Mouse (Mus musculus) gastrocnemius, postnatal 4 days (tissue): ENCODE data around the gene Gm49601. TPM values are rescaled to one million over a fixed set of nuclear protein-coding genes. Genes with fewer than 3 reads are reported as not detected.
A peak's percentile ranks its signal among the peaks of the same experiment; 100 is the strongest.

Experiments
- DNase-seq, 2 experiments: peaks; one replicate each; pipeline ENCODE4 v3.0.0; 2021 to 2022; ENCODE audit warnings: low spot score in 2 of 2, mixed read lengths in 2 of 2
- total RNA-seq, 2 experiments: library from RNA; stranded (reverse); gene quantifications; 2 replicates each; pipeline ENCODE4 v1.2.3; 2021

Gene Gm49601
- total RNA-seq, 2 experiments from 2014 or later = 2.2 to 3.6 TPM

GRCm38 (mm10) chr16:18583169-18583568 is 43.1 kb downstream of the Gm49601 start:
- no peak for DNase-seq

- DNase-seq = no peak
These were observed 43.6 kb downstream of the Gm49601 start for GRCm38 (mm10) chr16:18582426-18583148.

GRCm38 (mm10) chr16:18581623-18582205 is 44.5 kb downstream of the Gm49601 start:
- DNase-seq = peak in 1 of 2 experiments; percentile 19

- DNase-seq = peak in 1 of 2 experiments; percentile 7
These were observed 45.1 kb downstream of the Gm49601 start for GRCm38 (mm10) chr16:18581050-18581622.

GRCm38 (mm10) chr16:18580389-18580788 is 45.8 kb downstream of the Gm49601 start:
- peak in 1 of 2 experiments; percentile 6 for DNase-seq

- no peak for DNase-seq
These were observed 48.5 kb downstream of the Gm49601 start for GRCm38 (mm10) chr16:18577599-18578160.

GRCm38 (mm10) chr16:18577071-18577470 is 49.2 kb downstream of the Gm49601 start:
- DNase-seq = no peak

DNA sequence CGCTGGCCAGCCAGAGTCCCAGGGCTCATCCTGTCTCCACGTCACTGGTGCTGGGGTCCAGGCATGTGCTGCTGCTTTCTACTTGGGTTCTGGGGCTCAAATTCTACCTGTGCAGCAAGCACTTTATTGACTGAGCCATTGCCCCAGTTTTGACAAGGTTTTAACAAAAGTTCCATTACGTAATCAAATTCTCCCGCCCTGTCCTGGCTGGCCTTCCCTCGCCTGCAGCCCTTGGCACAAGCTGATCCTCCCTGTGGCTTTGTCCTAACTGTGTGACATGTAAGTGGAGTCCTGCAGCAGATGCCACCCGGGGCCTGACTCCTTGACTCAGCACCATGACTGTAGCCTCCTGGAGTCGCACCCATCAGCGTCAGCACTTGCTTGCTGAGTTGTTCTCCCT is 52.0 kb downstream of the Gm49601 start:
- DNase-seq = peak in 1 of 2 experiments; percentile 6

Other genes starting within 250 kb of the Gm49601 start
- 10 to 100 TPM; 10.1 to 14.9 TPM for gene Txnrd2, start 200.0 kb downstream of the Gm49601 start, total RNA-seq
- 10 to 100 TPM; 52.9 to 62.8 TPM for gene Comt, start 199.6 kb downstream of the Gm49601 start, total RNA-seq
- 1 to 10 TPM; 4.5 to 6.0 TPM for gene Gnb1l, start 127.7 kb downstream of the Gm49601 start, total RNA-seq
- gene Rtl10, start 127.5 kb downstream of the Gm49601 start, total RNA-seq = 1 to 10 TPM; 6.7 to 6.8 TPM
- gene Tbx1, start 35.8 kb downstream of the Gm49601 start, total RNA-seq = 10 to 100 TPM in 1 of 2 experiments, 1 to 10 TPM in 1; 3.9 to 10.8 TPM
- under 1 TPM in 1 of 2 experiments, not detected in 1; 0.27 TPM for gene Gp1bb, start 4.0 kb downstream of the Gm49601 start, total RNA-seq
- gene Sept5, start 3.5 kb upstream of the Gm49601 start, total RNA-seq = 10 to 100 TPM; 11.3 to 12.9 TPM
- gene Cldn5, start 150.4 kb upstream of the Gm49601 start, total RNA-seq = 10 to 100 TPM; 47.8 to 59.5 TPM
- gene Ufd1, start 185.4 kb upstream of the Gm49601 start, total RNA-seq = 10 to 100 TPM; 55.4 to 68.1 TPM
- gene Cdc45, start 185.6 kb upstream of the Gm49601 start, total RNA-seq = 10 to 100 TPM in 1 of 2 experiments, 1 to 10 TPM in 1; 9.5 to 10.5 TPM
- 10 to 100 TPM; 14.9 to 15.9 TPM for gene 2510002D24Rik, start 210.2 kb upstream of the Gm49601 start, total RNA-seq
- 1 to 10 TPM; 4.2 TPM for gene Gm28539, start 210.2 kb upstream of the Gm49601 start, total RNA-seq